Mouse (Mus musculus) megakaryocyte, embryonic 14.5 days (primary cell): ENCODE results near the gene Rac3.

Source experiments
- FLI1 ChIP-seq: IDR thresholded peaks from 2 replicates; pipeline ENCODE4 v1.6.1; 2012; ENCODE audit warnings: low read length, inconsistent platforms, mixed read lengths
- GATA1 ChIP-seq: IDR thresholded peaks from 3 replicates; pipeline ENCODE4 v1.6.1; 2012; ENCODE audit warnings: mixed read lengths, low read length, inconsistent platforms, borderline replicate concordance

DNA sequence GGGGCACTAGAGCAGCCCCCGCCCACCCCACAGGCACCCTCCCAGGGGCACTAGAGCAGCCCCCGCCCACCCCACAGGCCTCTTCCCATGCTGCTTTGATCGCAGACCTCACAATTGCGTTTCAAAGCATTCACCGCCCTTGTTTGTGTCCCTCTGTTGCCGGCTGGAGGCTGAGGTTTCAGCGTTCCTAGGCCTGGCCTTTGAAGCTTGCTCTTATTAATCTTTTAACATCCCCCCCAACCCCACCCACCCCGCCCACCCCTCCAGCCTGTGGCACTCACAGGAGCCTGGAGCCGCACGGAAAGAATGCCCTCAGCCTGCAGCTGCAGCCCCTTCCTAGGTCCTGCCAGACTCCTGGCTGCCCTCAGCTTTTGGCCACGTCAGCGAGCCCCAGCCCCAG lies 14.0 kb upstream of the Rac3 start:
- no peak for TF ChIP-seq GATA1
- TF ChIP-seq FLI1: no peak
